Mouse (Mus musculus): ENCODE measurements at regions not wholly inside any gene's neighbourhood (a gene's known extent, or its start where the extent isn't known, plus 50 kb on each side); places are given as distances from the start of the nearest gene placed in this dataset.

GRCm38 (mm10) chr7:129137303-129137990 is 119.4 kb upstream of the Plpp4 start:
- TF ChIP-seq POLR2A (IDR thresholded peaks at IDR 0.05; ENCODE audit: low read depth, low read length): no peak
- TF ChIP-seq CTCF (IDR thresholded peaks at IDR 0.05; ENCODE audit: borderline replicate concordance, insufficient read depth, low read length): no peak
